Mouse (Mus musculus): ENCODE results near the gene Rnf216.

Gene Rnf216

DNA sequence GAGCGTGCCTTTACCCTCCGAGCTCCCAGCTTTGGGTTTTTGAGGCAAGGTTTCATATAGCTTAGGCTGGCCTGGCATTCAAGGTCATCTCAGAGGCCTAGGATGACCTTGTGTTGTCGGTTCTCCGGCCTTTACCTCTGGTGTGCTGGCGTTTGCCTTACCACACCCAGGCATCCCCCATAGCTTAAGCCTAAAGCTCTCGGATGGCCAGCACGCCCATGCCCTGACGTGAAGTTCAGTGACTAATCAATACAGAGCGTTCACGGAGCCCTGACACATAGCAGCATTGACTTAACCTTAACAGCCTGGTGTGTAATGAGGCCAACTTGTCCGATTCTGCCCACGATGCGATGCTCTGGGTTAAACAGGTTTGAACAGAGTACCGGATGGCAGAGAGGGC, 154.3 kb downstream of the Rnf216 start:
- no peak for DNase-seq

DNA sequence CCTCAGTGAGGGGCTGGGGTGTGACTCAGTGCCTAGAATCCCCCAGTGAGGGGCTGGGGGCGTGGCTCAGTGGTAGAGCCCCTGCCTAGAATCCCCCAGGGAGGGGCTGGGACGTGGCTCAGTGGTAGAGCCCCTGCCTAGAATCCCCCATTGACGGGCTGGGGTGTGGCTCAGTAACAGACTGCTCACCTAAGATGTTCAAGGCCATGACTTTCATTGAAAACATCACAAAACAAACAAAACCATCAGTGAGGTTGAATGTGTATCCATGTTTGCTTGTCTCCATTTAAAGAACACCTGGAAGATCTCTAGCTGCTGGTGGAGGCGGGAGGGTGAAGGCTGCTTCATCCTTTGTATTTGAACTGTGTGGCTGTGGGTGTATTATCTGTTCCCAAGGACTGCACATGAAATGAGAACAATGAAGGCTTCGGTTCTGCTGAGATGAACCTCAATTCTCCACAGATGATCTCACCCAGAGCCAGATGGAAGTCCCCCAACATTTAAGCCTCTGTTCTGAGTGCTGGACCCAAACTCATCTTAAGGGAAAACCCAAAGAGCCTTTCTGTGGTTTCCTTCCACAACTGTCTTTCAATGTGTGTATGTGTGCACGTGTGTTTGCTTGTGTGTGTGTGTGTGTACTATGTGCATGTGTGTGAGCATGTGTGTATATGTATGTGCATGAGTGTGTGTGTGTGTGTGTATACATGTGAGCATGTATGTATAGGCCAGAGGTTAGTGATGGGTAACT, 155.7 kb downstream of the Rnf216 start:
- no peak for DNase-seq

DNA sequence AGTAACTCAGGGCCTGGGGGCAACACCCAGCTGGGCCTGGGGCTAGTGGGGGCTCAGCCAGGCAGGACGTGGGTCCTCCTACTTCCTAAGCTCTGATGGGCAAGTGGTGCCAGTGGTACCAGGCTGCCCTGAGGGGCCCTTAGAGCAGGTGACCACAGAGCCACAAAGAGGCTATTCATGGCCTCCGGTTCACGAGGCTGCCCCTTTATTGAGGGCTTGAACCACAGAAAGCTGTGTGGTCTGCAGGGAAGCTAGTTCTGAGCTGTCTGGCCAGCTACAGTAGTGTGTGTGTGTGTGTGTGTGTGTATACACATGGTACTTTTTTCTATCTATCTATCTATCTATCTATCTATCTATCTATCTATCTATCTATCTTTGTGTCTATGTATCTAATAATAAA, 159.2 kb downstream of the Rnf216 start:
- DNase-seq = no peak

DNA sequence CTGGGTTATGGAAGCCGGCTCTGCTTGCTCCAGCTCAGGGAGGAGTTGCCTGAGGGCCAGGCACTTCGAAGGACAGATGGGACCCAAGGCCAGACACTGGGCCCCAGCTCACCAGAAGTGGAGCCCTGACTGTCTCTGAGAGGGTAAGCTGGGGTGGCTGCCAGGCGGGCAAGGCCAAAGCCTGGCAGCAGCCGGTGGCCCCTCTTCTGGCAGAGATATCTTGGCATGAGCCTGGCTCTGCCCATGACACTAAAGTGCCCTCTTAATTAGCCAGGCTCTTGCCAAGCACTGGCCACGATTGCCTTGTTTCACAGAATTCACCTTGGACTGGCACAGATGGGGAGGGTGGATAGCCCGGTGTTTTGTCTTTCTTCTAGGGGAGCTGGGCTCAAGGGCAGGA, 162.4 kb downstream of the Rnf216 start:
- DNase-seq = peak; percentile 23 to 31

DNA sequence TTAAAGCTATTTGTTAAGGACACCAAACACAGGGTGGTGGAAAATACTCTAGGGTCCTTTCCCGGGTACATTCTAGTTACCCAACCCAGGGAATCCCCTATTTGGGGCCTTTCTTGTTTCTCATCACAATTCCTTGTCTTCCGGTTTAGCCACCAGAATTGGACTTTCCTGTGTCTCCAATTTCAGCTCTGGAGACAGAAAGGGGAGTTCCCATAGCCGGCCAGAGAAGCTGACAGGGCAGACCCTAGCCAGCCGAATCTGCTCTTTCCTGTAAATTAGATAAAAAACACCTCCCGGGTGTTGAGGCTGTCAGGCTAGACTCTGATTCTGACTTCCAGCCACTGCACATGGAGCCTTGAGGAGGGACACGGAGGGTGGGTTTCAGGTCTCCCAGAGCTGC, 163.2 kb downstream of the Rnf216 start:
- no peak for DNase-seq

DNA sequence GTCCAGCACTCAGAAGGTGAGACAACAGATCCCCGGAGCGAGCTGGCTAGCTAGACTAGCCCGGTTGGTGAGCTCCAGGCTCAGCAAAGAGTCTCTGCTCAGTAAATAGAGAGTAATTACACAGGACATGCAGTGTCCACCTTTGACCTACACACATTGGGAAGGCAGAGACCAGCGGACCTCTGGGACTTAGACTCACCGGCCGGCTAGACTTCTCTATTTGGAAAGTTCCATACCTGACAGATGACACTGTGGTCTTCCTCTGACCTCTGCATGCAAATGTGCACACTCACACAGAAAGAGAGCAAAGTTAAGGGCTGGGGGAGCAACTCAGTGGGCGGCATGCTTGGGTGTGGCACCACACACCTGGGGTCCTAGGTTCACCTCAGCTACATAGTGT, 165.3 kb downstream of the Rnf216 start:
- DNase-seq = no peak

DNA sequence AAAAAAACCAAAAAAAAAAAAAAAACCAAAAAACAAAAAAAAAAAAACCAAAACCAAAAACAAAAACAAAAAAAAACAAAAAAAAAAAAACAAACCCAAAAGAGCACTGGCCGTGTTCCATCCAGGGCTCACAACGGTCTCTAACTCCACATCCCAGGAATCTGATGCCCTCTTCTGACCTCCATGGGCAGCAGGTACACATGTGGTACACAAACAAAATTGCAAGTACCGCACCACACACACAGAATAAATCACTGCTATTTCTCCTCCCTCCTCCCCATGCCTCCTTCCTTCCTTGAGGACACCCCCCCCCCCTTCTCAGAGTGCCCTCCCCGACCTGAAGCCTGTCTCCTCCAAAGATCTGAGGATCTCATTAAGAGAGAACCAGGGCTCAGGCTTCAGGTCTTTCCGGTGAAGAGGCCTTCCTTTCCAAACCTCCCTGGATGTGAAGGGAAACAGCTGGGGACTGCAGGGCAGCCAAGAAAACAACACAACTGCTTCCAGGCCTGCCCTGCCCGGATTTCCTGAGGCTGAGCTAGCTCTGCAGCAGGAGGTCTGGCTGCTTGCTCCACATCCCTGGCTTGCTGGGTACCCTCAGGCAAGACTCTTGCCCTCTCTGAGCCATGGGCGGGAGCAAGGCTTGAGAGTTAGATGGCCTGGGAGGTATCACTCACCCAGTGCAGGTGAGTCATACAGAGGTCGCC, 167.7 kb downstream of the Rnf216 start:
- DNase-seq = no peak

Measured in cerebellum, adult 18-20 months (tissue).